Mouse (Mus musculus) brain, embryonic 14.5 days (tissue): ENCODE results near the gene Slc35e4.
"Not testable (repeated sequence)": the region's sequence is repeated elsewhere in the genome, so short reads cannot be mapped to it uniquely, and the experiment has no call there.

Experiments
- CTCF ChIP-seq: fragments of 200-500 bp; IDR thresholded peaks from 2 replicates; pipeline ENCODE4 v1.5.1; 2012; ENCODE audit warnings: inconsistent platforms, mild to moderate bottlenecking, moderate library complexity, borderline replicate concordance; ENCODE audit not compliant: insufficient read depth, insufficient read length; ENCODE audit errors: extremely low read depth
- POLR2A ChIP-seq: fragments of 200-500 bp; IDR thresholded peaks from 2 replicates; pipeline ENCODE4 v1.6.1; 2012; ENCODE audit warnings: mild to moderate bottlenecking, inconsistent platforms, borderline replicate concordance; ENCODE audit not compliant: poor library complexity, insufficient read depth, insufficient read length, severe bottlenecking; ENCODE audit errors: extremely low read depth

- TF ChIP-seq CTCF, POLR2A: not testable (repeated sequence)
Measured at GRCm38 (mm10) chr11:3955371-3955770, 40.9 kb upstream of the Slc35e4 start.
